Mouse (Mus musculus) kidney, postnatal 36 days (tissue): ENCODE data around the gene E2f3.

Source experiments
- DNase-seq, 2 experiments: peaks; one replicate each; pipeline ENCODE4 v3.0.0; 2021 to 2022; ENCODE audit warnings: mixed read lengths in 2 of 2

E2f3 gene

GRCm38 (mm10) chr13:29977358-29977757, 8.5 kb downstream of the E2f3 start:
- no peak for DNase-seq

- peak; percentile 27 to 60 for DNase-seq
Observed at GRCm38 (mm10) chr13:29974066-29974465, 11.8 kb downstream of the E2f3 start.

- DNase-seq: no peak
Observed at GRCm38 (mm10) chr13:29973610-29974009, 12.3 kb downstream of the E2f3 start.

- DNase-seq: no peak
Observed at GRCm38 (mm10) chr13:29970333-29970732, 15.5 kb downstream of the E2f3 start.

DNA sequence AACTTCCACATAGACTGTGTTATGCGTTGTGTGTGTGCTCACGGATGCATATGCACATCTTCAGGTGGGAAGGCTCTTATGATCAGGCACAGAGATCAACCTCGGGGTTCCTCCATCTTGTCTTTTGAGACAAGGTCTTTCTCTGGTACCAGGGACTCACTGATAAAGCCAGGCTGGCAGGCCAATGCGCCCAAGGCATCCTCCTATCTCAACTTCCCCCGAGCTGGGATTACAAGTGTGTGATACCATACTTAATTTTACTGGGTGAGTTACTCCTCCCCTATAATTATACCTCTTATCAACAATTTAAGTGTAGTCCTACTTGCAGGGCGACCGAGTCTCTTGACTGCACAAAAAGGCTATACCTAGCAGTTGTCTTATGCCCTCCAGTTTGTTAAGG, 17.2 kb downstream of the E2f3 start:
- no peak for DNase-seq

DNA sequence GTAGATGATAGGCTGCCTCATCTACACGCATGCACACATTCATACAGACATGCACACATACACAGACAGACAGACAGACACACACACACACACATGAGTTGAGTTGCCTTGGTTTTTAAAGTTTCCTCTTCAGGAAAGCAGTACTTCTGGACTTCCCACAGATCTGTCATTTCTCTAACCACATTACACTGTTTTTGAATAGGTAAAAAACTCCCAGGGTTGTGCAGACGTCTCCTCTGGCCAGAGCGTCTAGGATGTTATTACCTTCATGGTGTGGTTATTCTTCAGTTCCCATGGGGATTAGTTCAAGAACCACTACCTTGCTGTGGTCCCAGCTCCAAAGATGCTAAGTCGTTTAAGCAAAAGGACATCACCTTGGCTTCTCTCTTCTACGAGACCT, 18.5 kb downstream of the E2f3 start:
- no peak for DNase-seq

GRCm38 (mm10) chr13:29966966-29967365, 18.9 kb downstream of the E2f3 start:
- no peak for DNase-seq

DNA sequence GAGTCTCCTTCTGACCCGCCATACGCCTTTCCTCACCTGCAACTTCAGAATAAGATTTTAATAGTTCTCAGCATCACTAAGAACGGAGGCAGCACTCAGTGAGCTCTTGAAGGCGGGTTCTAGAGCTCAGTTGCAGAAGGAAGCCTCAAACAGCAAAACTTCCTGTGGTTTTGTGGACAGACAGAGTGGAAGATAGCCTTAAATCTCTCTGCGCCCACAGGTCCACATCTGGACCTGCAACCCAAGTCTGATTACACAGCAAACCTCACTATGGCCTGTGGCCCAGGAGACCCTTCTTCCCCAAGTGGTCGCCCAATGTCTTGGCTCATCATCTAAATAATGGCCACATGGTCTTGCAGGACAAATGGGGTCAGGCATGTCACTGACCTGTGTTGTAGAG, 21.8 kb downstream of the E2f3 start:
- no peak for DNase-seq

DNA sequence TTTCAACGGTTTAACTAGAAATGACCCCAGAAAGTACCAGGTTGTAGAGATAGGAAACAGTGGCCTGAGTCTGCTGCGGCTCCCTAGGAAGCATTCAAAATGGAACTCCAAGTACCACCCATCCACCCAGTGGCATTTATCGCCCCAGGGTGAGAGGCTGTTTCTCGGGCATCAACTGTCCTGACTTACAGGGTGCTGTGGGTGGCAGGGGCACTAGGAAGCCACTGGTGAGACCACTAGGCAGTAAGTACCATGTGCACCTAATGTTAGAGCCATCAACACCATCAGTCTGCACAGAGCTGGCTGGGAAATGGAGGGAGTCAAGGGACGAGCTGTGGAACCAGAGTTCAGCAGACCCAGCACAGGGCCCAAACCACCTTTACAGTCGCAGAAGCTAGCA, 25.4 kb downstream of the E2f3 start:
- no peak for DNase-seq

DNA sequence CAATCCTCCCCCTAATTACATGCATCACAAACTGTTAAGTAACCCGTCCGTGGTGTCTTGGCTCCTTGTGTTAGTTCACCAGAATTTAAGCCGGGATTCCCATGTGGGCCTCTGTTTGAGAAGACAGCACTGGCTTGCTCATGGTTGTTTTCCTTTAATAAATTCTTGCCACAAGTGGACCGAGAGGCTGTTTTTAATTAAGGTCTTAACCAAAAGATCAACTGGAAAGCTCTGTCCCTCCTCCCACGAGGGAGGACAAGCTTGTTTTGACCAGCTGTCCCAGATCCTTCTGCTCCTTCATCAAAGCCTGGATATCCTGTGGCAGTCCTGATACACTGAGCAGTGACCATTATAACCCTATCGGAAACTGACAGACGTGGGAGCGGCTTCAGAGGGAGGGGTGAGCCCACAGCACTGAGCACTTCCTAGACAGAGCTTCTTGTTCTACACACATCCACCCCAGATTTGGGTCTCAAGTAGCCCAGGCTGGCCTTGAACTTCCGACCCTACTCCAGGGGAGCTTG, 28.1 kb downstream of the E2f3 start:
- peak; percentile 30 to 34 for DNase-seq

DNA sequence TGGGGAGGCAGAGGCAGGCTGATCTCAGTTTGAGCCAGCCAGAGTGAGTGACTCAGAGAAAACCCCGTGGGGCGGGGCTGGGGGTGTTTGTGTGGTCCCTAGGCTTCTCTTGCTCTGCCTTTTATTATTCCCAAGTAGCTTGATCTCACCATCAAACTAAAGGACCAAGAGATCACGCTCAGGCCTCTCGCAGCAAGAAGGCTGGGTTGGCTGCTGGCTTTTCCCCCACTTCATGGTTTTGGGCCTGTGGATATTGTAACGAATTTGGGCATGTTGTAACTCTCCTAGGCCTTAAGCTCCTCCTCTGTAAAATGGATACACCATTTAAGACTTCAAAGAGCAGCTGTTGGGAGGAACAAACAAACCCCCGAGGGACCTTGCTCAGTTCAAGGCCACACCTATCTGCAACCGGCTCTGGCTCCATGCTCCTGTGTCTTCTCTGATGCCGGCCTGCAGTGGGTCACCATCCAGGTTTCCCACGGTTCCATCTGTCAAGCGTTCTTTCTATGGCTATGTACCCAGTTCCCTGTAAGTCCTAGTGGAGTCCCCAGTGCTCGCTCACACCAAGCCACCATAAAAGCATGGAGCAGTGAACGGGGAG, 28.9 kb downstream of the E2f3 start:
- DNase-seq: no peak

DNA sequence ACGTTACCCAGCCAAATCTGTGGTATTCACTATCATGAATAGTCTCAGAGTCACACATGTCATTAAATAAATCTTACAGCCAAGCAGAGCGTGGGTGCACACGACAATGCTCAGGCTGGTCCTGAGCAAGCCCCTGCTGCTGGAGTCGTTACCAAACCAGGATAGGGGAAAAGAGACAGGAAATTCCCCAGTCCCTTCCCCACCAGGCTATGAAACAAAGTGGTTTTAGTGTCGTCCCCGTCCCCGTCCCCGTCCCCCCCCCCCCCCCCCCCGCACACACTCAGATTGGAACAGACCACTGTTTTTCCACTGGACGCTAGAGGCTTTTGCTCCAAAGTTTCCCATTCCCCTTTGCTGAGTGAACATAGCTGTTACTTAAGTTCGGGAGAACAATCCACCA, 30.6 kb downstream of the E2f3 start:
- no peak for DNase-seq

DNA sequence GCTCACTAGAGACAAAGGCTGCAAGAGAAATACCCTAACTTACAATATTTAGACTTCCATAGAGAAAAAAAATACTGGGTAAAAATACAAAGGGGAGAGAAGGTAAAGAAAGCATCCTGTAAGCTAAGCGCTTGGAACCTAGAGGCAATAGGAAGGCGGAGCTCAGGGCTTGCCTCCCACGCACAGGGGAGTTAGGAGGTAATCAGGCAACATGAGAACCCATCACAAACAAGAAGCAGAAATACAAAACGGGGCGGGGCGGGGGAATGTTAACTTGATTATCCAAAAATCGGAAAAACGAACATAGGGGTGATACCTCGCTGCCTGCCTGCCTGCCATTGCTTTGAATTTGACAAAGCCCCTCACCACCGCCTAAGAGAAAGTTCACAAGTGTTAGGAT, 31.1 kb downstream of the E2f3 start:
- peak in 1 of 2 experiments; percentile 11 for DNase-seq

DNA sequence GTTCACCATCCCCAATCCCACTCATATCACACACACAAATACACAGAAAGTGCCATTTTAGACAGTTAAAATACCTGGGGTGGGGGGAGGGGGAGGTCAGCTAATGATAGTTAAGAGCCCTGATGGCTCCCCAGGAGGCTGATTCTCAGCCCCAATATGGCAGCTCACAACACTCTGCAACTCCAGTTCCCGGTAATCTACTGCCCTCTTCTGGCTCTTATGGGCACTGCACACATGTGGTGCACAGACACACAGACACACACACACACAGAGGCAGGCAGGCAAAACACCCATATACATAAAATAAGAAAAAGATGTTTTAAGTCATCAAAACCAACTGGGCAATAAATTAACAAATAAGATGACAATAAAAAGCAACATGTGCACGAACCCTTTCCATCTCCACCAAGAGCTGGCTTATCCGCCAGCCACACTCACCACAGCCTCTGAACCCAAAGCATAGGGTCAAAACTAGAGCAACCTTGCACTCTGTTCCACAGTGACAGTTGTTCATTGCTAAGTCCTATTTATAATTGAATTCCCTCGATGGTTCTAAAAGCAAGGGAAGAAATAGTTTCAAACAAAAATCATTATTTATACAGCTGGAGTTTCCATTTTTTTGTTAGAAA, 32.3 kb downstream of the E2f3 start:
- DNase-seq: peak in 1 of 2 experiments; percentile 10

- no peak for DNase-seq
Observed at GRCm38 (mm10) chr13:29946045-29946444, 39.8 kb downstream of the E2f3 start.

DNA sequence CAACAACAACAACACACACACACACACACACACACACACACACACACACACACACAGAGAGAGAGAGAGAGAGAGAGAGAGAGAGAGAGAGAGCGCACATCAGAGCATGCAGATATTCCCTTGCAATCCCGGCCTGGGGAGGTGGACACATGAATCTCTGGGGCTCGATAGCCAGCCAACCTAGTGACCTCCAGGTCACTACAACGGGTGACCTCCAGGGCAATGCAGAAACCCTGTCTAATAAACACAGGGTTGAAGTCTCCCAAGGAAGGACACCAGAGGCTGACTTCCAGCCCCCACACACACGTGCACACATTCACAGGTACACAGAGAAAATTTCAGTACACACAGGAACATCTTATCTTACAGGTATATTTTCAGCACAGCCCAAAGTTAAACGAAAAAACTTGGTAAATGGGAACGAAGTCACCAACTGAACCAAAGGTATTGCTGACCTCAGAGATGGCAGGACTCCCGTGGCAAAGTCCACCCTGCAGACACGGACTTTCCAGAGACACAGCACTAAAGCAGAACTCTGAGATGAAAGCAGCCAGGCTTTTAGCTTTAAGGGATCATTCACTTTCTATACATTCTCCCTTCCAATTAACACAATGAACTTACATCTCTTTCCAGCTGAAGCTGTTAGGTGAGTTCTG, 40.8 kb downstream of the E2f3 start:
- peak; percentile 62 to 75 for DNase-seq

DNA sequence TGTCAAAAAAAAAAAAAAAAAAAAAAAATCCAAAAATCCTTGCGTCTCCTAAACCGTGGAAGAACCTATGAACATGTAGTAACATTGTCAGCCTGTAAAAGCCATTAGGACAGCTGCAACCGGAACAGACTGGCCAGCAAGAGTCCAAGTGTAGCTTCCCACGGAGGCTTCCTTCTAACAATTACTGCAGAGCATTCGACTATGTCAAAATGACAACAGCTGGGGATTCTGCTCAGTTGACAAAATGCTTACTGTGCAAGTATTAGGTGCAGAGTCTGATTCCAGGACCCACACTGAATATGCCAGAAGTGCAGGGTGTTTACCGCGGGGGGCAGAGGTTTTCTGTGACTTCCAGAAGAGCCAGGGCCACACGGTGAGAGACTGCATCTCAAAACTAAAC, 41.4 kb downstream of the E2f3 start:
- DNase-seq: peak; percentile 40 to 48

GRCm38 (mm10) chr13:29943541-29944039, 42.3 kb downstream of the E2f3 start:
- DNase-seq: no peak

GRCm38 (mm10) chr13:29940071-29940470, 45.8 kb downstream of the E2f3 start:
- peak; percentile 32 to 54 for DNase-seq

- DNase-seq: no peak
Observed at GRCm38 (mm10) chr13:29939399-29939798, 46.5 kb downstream of the E2f3 start.

DNA sequence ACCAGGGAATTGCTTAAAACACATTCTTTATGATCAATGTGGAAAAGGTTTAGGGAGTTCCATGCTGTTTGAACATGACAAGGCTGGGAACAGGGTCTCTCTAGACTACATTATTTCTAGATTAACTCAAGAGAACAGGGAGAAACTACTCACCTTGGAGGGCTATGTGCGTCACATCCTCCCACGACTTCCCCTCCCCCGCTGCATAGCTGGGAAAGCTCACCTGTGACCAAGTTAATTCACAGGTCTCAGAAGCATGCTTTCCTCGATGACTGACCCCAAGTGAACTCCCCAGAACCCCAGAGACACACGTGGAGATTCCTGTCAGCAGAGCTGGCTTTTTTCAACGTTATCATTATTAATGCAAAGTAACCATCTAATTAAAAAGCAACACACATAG, 47.1 kb downstream of the E2f3 start:
- peak; percentile 11 to 42 for DNase-seq

DNA sequence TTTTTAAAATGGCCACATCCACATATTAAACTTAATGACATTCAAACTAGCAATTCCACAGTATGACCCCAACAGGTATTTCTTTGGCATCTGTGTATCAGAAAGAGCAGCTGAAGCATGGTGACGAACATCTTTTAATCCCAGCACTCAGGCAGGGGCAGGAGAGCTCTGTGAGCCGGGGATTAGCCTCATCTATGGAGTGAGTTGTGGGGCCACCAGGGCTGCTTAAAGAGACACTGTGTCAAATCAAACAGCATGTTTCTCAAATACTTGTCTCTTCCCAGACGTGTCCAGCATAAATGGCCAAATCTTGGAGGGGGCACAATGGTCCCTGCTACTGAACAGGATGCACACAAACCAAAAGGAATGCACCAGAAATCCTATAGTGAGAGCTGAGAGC, 59.7 kb downstream of the E2f3 start:
- DNase-seq: no peak

GRCm38 (mm10) chr13:29919841-29920240, 66.0 kb downstream of the E2f3 start:
- DNase-seq: no peak

DNA sequence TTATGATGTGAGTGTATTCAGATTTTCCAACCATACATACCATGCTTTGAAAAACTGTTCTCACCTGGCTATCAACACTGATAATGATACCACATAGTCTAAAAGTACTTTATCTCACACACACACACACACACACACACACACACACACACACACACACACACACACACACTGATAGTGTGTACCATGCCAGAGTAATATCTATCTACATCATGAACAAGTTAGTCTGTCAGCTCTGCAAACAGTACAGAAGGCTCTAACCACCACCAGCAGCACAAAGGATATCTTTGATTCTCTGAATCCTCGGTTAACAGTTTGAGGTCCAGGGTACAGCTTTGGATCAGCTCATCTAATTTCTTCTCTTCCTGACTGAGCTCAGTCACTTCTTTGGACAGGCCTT, 69.3 kb downstream of the E2f3 start:
- no peak for DNase-seq
